Mouse (Mus musculus) G1E-ER4 (cell line): ENCODE results near the gene Rngtt. TPM values are rescaled to one million over a fixed set of nuclear protein-coding genes. Genes with fewer than 3 reads are reported as not detected.

Experiments
- GATA1 ChIP-seq: IDR thresholded peaks from one replicate; pipeline ENCODE4 v1.8.0; 2012; ENCODE audit warnings: low read length, inconsistent platforms
- polyA plus RNA-seq: library from polyadenylated mRNA; stranded (reverse); fragments of >175 nt; gene quantifications from 2 replicates; pipeline ENCODE4 v1.2.3, GENCODE M21; 2012

Gene Rngtt
- polyA plus RNA-seq, 1 experiment, result 7.9 TPM

DNA sequence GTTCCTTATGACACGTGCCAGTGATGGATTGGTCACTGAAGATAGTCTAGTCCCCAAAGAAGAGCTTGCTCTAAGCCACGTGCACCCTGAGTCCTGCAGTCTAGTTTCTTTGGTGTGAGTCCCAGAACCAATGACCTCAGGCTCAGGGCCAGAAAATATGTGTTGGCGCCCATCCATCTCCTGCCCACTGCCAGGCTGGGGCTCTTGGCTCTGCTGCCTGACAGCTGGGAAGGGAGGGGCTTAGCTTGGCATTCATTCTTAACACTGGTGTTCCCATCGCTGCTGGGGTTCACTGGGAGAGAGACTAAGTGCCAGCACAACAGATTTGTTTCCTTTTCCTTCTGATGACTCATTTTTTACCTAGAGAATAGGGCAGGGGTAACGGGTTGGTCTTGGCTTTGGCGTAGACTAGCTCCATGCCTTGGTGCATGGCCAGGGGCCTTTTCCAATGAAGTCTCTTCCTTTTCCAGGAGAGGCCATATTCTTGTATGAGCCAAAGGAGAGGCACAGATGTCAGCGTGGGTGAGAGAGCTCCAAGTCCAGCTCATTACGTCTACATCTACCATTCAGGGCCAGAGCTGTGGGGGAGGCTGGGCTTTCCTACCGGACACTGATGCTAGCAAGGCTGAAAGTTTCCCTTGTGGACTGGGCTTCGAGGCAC lies 214.5 kb downstream of the Rngtt start:
- no peak for TF ChIP-seq GATA1

DNA sequence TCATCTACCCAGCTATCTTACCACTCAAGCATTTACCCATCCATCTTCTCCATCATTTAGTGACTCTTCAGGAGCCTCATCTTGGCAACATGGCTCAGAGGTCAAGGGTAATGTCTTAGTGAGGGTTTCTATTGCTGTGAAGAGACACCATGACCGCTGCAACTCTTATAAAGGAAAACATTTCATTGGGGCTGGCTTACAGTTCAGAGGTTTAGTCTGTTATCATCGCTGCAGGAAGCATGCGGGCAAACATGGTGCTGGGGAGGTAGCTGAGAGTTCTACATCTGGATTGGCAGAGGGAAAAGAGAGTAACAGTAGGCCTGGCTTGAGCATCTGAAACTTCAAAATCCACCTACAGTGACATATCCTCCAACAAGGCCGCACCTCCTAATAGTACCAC lies 215.2 kb downstream of the Rngtt start:
- TF ChIP-seq GATA1, result no peak

GRCm38 (mm10) chr4:33526092-33526491 lies 216.0 kb downstream of the Rngtt start:
- no peak for TF ChIP-seq GATA1

- TF ChIP-seq GATA1, result no peak
Observed at GRCm38 (mm10) chr4:33526675-33527074, 216.6 kb downstream of the Rngtt start.

DNA sequence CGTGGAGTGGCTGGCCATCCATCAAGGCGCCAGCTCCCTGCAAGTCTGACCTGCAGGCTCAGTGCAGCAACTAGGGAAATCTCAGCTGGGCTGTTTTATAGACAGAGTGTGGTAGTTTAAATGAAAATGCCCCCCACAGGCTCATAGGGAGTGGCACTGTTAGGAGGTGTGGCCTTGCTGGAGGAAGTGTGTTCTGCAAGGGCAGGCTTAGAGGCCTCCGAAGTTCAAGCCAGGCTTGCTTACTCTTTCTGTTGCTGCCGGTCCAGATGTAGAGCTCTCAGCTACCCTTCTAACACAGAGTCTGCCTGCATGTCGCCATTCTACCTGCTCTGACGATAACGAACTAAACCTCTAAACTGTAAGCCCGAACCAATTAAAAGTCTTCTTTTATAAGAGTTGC lies 222.5 kb downstream of the Rngtt start:
- TF ChIP-seq GATA1, result no peak

GRCm38 (mm10) chr4:33544755-33545576 lies 234.9 kb downstream of the Rngtt start:
- TF ChIP-seq GATA1, result no peak

GRCm38 (mm10) chr4:33545577-33545879 lies 235.4 kb downstream of the Rngtt start:
- TF ChIP-seq GATA1, result no peak

- no peak for TF ChIP-seq GATA1
Observed at GRCm38 (mm10) chr4:33546278-33546677, 236.2 kb downstream of the Rngtt start.

- no peak for TF ChIP-seq GATA1
Observed at GRCm38 (mm10) chr4:33547315-33547929, 237.3 kb downstream of the Rngtt start.

- TF ChIP-seq GATA1, result no peak
Observed at GRCm38 (mm10) chr4:33549606-33550005, 239.5 kb downstream of the Rngtt start.

Other genes with a start within 250 kb of the Rngtt start
- 0.06 TPM in 1 of 2 replicates, not detected in the other for gene Gabrr2, start 247.3 kb upstream of the Rngtt start, polyA plus RNA-seq
- gene Gabrr1, start 177.8 kb upstream of the Rngtt start, polyA plus RNA-seq, result not detected in 2 replicates
- gene Pm20d2, start 120.6 kb upstream of the Rngtt start, polyA plus RNA-seq, result not detected in 2 replicates
- not detected in 2 replicates for gene Srsf12, start 101.3 kb upstream of the Rngtt start, polyA plus RNA-seq
- 59.2 and 77.7 TPM in 2 replicates for gene Pnrc1, start 20.1 kb upstream of the Rngtt start, polyA plus RNA-seq